Mouse (Mus musculus) gastrocnemius, postnatal 25 days (tissue): ENCODE data around the gene Map3k20. TPM values are rescaled to one million over a fixed set of nuclear protein-coding genes. Genes with fewer than 3 reads are reported as not detected.

Experiments used
- DNase-seq: peaks from one replicate; pipeline ENCODE4 v3.0.0; 2022
- total RNA-seq, 2 experiments: library from RNA; stranded (reverse); gene quantifications; 1 replicate in 1 of 2; 2 replicates in 1 of 2; pipeline ENCODE4 v1.2.3; 2021

The Map3k20 gene
- total RNA-seq, 2 experiments from 2014 or later: 311 to 336 TPM

DNA sequence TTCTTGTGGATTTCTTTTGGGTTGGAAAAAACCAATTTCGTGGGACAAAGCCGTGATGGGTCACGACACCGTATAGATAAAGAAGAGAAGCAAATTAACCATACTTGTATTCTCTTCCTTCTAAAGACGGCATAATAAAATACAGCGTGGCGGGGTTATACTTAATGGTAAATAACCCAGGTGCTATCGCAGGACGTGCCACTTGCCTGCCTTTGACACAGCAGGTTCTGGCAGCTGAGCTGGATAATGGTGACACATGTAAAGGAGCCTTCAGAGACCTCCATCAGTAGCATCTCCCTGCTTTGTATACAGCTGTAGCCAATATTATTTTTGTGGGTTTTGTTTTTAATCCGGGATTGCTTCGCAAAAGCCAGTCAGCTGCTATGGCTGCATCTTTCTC lies 141.9 kb downstream of the Map3k20 start:
- DNase-seq: no peak

GRCm38 (mm10) chr2:72438941-72439533 lies 153.6 kb downstream of the Map3k20 start:
- DNase-seq: no peak

GRCm38 (mm10) chr2:72441010-72441409 lies 155.6 kb downstream of the Map3k20 start:
- no peak for DNase-seq

DNA sequence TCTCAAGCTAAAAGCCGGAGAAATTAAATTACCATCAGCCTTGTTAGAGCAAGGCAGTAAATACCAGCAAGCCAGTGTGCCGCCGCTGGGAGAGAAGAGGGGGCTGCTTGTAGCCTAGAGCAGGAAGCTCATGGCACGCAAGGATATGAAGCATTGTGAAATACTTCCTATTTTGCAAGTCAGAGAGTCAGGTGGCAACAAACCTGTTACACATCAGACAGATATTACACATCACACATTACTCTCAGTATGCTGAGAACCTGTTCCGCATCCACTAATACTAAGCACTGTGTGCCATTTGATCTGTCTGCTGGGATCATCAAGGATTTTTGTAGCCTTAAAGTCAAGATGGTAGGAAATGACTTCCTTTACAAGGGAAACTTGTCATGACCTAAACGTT lies 157.4 kb downstream of the Map3k20 start:
- DNase-seq: no peak

DNA sequence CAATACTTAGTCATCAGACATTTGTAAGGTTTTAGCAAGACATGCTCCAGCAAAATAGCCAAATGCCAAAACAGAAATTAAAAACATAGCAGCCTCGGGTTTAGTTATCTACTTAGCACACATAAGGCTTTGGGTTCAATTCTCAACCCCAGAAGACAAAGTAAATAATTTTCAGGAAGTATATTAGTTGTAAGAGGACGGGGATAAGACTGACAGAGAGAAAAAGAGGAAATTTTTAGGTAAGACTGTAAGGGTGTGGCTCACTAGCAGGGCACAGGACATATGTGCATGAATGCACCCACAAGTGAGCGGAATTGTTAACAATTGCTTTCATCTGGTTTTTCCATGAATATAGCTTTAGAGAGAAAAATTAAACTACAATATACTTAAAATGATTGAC lies 158.5 kb downstream of the Map3k20 start:
- DNase-seq: no peak

GRCm38 (mm10) chr2:72446106-72446505 lies 160.7 kb downstream of the Map3k20 start:
- DNase-seq: no peak

- DNase-seq: no peak
Observed at GRCm38 (mm10) chr2:72446615-72447014, 161.2 kb downstream of the Map3k20 start.

GRCm38 (mm10) chr2:72453563-72453962 lies 168.1 kb downstream of the Map3k20 start:
- DNase-seq: no peak

GRCm38 (mm10) chr2:72456189-72456588 lies 170.8 kb downstream of the Map3k20 start:
- DNase-seq: no peak

DNA sequence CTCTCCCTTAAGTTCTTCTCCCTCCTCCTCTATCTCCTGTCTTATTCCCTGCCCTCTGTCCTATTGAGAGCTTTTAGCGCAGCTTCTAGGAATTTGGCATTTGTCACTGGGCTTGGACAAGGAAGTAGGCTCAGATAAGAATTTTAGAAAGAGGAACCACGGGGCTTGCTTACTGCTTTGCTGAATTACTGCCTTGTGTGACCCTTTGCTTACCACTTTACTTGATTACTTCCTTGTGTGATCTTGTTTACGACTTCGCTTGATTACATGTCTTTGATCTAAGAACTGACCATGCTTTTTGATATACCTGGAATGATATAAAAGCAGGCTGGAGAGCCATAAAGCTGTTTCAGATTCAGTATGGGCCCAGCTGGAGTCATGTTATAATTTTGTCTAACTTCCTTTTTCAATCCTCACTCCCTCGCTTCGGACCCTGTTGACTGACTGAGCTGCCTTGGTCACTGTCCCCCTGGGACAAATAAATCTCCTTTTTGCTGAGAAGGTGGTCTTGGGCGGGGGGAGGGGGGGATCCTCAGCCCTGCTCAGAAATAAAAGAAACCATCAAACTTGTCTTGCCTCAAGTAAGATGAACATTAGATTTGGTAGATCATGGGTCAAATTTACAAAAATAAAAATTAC lies 179.1 kb downstream of the Map3k20 start:
- DNase-seq: no peak

- DNase-seq: no peak
Observed at GRCm38 (mm10) chr2:72467604-72468003, 182.2 kb downstream of the Map3k20 start.

- no peak for DNase-seq
Observed at GRCm38 (mm10) chr2:72471415-72472070, 186.1 kb downstream of the Map3k20 start.

DNA sequence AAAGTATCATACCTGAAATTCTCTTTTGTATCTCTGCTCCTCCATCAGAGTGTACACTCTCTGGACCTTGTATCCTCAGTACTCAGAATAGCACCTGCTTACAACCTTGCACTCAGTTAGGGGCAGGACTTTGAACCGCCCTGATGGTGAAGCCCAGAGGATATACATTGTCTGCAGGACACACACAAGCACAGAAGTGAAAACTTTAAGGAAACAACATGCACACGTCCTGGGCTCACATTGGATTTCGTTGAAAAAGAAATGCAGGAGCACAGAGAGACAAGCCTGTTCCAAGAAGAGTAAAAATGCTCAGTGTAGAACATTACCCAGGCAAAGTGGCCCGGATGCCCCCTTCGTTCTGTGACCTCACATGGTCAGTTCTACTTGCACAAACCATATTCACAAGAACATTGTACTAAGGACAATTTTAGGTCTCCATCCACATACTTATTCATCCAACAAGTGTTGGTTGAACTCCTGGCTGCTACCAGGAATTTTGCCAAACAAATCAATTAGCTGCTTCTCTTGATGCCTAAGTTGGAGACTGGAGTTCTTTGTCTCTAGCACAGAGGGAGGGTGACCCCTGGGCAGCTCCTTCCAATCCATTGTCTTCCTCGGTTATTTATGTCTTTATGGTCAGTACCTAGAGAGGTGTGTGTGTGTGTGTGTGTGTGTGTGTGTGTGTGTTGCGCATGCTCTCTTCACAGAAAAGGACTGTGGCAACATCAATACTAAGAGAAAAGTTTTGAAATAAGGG lies 189.3 kb downstream of the Map3k20 start:
- no peak for DNase-seq

DNA sequence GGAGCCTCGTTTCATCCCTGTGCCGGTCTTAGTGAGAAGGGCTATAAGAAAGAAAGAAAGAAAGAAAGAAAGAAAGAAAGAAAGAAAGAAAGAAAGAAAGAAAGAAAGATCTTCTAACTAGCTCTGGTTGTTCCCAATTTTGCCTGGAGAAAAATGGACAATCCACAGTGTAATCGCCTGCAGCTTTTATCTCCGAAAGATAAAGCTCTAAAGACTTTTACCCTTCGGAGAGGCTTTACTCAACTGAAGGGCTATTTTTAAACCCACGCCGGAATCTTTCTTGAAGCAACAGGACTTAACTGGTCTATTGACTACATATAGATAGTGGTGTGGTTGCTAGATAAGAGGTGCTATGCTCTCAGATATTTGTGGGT lies 190.0 kb downstream of the Map3k20 start:
- no peak for DNase-seq

GRCm38 (mm10) chr2:72475797-72476485 lies 190.5 kb downstream of the Map3k20 start, which contains the start of gene Cdca7:
TSS of gene Cdca7 (plus strand) at chr2:72476159.
- peak; percentile 65 for DNase-seq

DNA sequence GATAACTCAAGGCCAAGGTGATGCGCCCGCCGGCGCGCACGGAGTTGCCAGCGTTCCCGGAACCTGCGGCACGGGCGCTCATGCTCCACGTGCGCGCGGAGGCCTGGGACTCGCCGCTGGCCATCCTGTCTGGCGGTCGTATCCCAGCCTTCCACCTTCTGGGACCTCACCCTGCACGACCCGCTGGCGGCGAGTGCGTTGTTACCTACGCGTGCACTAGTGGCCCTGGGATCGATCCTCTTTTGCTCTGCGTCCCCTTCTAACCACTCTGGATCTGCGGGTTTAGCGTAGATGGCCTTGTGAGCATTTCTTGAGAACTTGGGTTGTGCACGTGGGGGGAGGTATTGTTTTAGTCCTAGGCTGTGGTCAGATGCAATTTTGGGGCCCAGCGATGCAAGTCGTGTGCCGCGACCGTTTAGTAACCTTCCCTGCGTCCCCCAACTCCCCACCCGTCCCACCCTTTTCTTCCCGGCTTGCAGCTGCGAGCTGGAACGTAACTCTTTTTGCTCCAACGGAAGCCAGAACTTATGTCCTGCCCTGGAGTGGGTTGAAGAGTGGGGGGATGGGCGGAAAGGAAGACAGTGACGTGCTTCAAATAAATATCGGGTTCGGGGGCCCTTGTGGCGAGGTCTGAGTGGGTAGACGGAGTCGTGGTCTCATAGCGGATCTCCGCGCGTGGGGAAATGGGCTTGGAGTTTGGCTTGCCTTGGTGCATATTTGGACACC lies 191.2 kb downstream of the Map3k20 start:
- DNase-seq: no peak

DNA sequence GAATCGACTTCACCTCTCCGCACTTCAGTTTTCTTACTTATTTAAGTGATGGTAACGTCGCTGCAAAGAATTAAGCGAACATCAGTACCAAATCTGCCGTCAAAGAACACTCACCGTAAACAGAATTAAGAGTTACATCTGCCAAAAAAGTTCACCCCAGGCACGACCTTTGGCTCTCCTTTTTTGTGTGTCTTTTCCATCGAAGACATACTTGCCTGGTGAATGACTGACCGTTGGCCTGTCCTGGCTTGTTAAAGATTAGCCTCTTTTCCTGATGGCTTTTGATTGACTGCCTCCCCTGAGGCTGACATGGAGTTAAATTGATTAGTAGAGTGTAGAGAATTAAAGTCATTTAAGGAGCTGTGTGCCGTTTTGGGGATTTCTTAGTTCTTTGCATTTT lies 191.8 kb downstream of the Map3k20 start:
- DNase-seq: no peak

GRCm38 (mm10) chr2:72478176-72478575 lies 192.7 kb downstream of the Map3k20 start:
- no peak for DNase-seq

- DNase-seq: no peak
Observed at GRCm38 (mm10) chr2:72478921-72479320, 193.5 kb downstream of the Map3k20 start.

DNA sequence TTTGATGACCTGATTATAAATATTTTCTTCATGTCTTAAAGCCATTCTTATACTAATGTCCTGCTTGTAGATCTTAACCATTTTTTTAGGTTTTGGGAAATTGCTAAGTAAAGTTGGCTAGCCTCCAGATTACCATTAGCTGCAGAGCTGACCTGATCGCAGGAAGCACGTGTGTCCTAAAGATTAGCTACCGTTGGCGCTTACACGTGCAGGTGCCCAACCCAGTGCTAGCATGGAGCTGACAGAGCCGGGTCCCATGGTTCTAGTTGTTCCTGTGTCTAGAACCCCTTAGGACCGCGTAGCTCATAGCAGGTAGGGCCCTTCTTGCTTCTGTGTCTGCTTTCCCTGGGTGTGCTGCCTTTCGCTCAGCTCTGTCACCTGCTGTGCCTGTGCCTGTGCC lies 194.4 kb downstream of the Map3k20 start:
- DNase-seq: no peak

- DNase-seq: no peak
Observed at GRCm38 (mm10) chr2:72491650-72492049, 206.2 kb downstream of the Map3k20 start.
